Mouse (Mus musculus) lung, postnatal 0 days (tissue): ENCODE results near the gene Clps.

Experiments
- CTCF ChIP-seq: IDR thresholded peaks from 2 replicates; pipeline ENCODE4 v1.5.1; 2016; ENCODE audit warnings: antibody characterized with exemption, mild to moderate bottlenecking
- EP300 ChIP-seq: IDR thresholded peaks from 2 replicates; pipeline ENCODE4 v1.6.1; 2016; ENCODE audit warnings: antibody characterized with exemption, mild to moderate bottlenecking, control low read depth

GRCm38 (mm10) chr17:28588591-28588990 is 28.0 kb upstream of the Clps start:
- TF ChIP-seq CTCF (no peak), EP300 (no peak)
